Comparison of ENCODE assay signal across 14 mouse cellular contexts in genomic region chr2:59359760-59360342, GRCm38 (mm10).
"Had no signal": no experiment of that assay in that cellular context is flagged by ENCODE, and none has a peak within 500 bp of the region (broad histone marks: within the 10 kb centered on the region; RNA-seq: fewer than 3 reads in every experiment).

No protein-coding gene starts in this region.

- H3K4me1 ChIP-seq: liver, embryonic 13.5 days had no signal

- H3K27me3 ChIP-seq: limb, embryonic 12.5 days; liver, embryonic 13.5 days; lung, embryonic 15.5 days; neural tube, embryonic 13.5 days had no signal

- DNase-seq: kidney, postnatal 10 days; kidney, postnatal 4 days; layer of hippocampus, postnatal 36 days; liver; liver, embryonic 13.5 days; liver, postnatal 0 days; lung, postnatal 36 days; midbrain, embryonic 14.5 days; right cerebral cortex, adult 18-20 months; thymus, postnatal 4 days had no signal

- H3K9ac ChIP-seq: limb, embryonic 12.5 days; liver, embryonic 13.5 days; liver, postnatal 0 days; lung, embryonic 15.5 days; neural tube, embryonic 13.5 days had no signal

- H3K27ac ChIP-seq: limb, embryonic 12.5 days; liver, embryonic 13.5 days; lung, embryonic 15.5 days; neural tube, embryonic 13.5 days; stomach, postnatal 0 days had no signal

- ATAC-seq: liver, postnatal 0 days had no signal

- H3K4me2 ChIP-seq: limb, embryonic 12.5 days; liver, embryonic 13.5 days; lung, embryonic 15.5 days; neural tube, embryonic 13.5 days had no signal

- H3K4me3 ChIP-seq: limb, embryonic 12.5 days; liver, embryonic 13.5 days; lung, embryonic 15.5 days; neural tube, embryonic 13.5 days had no signal

- H3K9me3 ChIP-seq: limb, embryonic 12.5 days; liver, embryonic 13.5 days; lung, embryonic 15.5 days; neural tube, embryonic 13.5 days had no signal
